Mouse (Mus musculus) left cerebral cortex, postnatal 4 days (tissue): ENCODE results near the gene Hes2. TPM values are rescaled to one million over a fixed set of nuclear protein-coding genes. Genes with fewer than 3 reads are reported as not detected.

ENCODE experiments used
- DNase-seq: peaks from one replicate; pipeline ENCODE4 v3.0.0-alpha.2; 2022
- intact Hi-C: fragments of 180-260 bp; cut with DNase I; formaldehyde crosslinking; loops from one replicate; pipeline ENCODE4 v1.15.1; 2025
- total RNA-seq, 2 experiments: library from RNA; stranded (reverse); gene quantifications; 2 replicates each; pipeline ENCODE4 v1.2.3; 2021

Gene Hes2
- total RNA-seq, 2 experiments from 2014 or later: not detected

GRCm38 (mm10) chr4:152182205-152182604, 23.5 kb downstream of the Hes2 start:
- DNase-seq: no peak
- intact Hi-C loops: no loop called here

- intact Hi-C loops: no loop called here
- DNase-seq: no peak
Measured at GRCm38 (mm10) chr4:152184353-152185035, 25.8 kb downstream of the Hes2 start.

DNA sequence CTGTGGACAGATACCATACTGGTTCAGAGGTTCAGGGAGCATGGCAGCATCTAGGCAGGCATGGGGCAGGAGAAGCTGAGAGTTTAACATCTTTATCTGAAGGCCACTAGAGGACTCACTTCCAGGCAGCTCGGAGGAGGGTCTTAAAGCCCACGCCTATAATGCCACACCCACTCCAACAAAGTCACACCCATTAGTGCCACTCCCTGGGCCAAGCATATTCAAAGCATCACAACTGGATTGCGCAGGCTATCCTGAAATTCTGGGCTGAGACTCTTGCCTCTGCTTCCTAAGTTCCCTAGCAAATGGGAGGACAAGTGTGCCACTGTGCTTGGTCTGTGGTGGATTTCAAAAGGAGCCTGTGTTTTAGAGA, 26.5 kb downstream of the Hes2 start:
- DNase-seq: no peak
- intact Hi-C loops: no loop called here

DNA sequence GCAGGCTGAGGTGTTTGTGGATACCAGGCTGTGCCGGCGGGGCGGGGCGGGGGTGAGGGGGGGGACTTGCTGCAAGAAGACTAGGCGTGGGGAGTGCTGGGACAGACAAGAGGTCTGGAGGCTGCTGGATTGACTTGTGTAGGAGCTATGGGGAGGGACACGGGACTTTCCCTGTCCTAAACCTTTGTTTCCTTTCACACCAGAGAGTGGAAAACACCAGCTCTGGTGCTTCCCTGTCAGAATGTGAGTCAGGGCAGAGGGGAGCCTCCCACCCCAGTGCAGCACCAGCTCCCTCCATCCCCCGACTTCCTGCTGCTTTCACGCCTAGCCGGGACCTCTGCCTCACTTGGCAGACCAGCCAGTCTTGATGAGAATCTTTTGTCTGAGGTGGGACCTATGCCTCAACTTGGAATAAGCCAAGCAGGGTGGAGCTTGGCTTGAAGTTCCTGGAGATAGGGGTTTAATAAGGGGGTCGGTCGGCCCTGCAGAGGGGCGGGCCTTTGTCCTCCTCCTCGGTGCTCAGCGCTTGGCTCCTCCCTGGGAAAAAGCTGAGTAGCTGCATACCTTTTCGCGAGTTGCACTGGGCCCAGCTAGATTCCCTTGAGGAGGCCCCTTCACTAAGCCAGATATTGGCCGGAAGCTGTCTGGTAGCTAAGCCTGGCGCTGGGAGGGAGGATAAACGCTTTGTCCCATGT, 27.0 kb downstream of the Hes2 start:
- peak; percentile 26 for DNase-seq
- intact Hi-C loops: no loop called here

GRCm38 (mm10) chr4:152186205-152187082, 27.8 kb downstream of the Hes2 start:
- intact Hi-C loops: no loop called here
- DNase-seq: no peak

- intact Hi-C loops: no loop called here
- DNase-seq: no peak
Measured at GRCm38 (mm10) chr4:152187142-152187541, 28.5 kb downstream of the Hes2 start.

DNA sequence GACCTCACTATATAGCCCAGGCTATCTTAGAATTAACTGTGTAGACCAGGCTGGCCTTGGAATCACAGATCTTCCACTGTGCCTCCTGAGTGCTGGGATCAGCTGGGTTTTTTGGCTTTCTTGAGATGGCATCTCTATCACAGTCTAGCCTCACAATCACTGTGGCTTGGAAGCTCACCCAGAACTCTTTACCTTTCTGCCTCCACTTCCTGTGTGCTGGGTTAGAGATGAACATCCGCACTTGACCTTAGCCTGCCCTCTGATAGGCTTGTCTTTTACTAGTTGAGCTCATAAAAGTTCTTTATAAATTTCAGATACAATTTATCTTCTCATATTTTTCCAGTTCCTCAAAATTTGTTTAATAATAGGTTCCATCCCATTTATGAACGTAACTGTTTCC, 30.0 kb downstream of the Hes2 start:
- intact Hi-C loops: no loop called here
- no peak for DNase-seq

DNA sequence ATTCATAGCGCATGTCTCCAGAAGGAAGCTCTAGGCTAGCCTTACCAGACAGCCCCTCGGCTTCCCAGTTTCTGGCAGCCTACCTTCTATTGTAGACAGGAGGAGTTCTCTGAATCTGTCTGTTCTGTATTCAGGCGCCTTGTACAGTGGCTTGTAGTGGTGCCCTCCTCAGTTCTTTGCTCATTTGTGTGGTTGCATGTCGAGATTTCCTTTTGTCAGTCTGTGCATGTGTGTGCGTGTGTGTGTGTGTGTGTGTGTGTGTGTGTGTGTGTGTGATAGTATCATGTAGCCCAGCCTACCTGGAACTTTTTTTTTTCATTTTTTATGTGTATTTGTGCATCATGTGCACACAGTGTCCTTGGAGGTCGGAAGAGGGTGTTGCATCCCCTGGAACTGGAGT, 30.4 kb downstream of the Hes2 start:
- no peak for DNase-seq
- intact Hi-C loops: no loop called here

- DNase-seq: no peak
- intact Hi-C loops: no loop called here
Measured at GRCm38 (mm10) chr4:152189691-152190090, 31.0 kb downstream of the Hes2 start.

DNA sequence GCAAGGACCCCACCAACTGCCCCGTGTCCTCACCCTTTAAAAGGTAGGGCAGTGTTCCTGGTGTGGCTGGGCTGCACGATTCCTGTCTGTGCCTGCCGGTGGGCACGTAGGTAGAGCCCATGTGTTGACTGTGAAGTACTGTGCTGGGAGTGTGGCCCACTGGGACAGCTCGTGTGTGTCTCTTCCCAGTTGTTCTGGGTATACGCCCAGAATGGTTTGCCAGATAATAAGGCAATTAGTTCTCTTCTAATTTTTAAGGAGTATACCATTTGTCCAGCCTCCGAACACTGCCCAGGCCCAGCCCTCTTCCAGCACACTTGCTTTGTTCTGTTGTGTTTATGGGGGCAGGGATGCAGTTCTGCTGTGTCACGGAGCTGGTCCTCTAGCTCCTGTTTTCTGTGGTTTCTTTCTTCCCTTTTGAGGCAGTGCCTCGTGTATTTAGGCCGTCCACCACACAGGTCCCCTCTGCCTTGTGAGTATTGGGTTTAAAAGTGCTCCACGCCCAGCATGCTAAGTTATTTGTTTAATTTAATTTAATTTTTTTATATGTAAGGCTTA, 31.5 kb downstream of the Hes2 start:
- DNase-seq: no peak
- intact Hi-C loops: no loop called here

DNA sequence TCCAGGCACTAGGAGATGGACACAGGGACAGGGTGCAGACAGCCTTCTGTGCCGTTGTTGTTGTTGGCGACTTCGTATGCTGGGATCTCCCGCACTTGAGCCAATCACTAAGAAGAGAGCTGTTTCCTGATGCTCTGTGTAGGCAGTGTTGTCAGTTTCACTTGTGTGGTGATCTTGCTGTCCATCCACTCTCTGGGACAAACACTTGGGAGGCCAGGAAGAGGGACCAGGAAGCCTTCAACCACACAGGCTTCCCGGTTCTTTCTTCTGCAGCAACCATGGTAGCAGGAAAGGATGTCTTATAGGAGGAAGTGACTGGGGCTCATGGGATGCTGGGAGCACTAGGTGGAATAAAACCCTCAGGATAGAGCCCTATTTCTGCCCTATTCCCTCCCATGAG, 32.0 kb downstream of the Hes2 start:
- DNase-seq: no peak
- intact Hi-C loops: no loop called here

- intact Hi-C loops: no loop called here
Measured at GRCm38 (mm10) chr4:152192569-152192968, 33.9 kb downstream of the Hes2 start.

DNA sequence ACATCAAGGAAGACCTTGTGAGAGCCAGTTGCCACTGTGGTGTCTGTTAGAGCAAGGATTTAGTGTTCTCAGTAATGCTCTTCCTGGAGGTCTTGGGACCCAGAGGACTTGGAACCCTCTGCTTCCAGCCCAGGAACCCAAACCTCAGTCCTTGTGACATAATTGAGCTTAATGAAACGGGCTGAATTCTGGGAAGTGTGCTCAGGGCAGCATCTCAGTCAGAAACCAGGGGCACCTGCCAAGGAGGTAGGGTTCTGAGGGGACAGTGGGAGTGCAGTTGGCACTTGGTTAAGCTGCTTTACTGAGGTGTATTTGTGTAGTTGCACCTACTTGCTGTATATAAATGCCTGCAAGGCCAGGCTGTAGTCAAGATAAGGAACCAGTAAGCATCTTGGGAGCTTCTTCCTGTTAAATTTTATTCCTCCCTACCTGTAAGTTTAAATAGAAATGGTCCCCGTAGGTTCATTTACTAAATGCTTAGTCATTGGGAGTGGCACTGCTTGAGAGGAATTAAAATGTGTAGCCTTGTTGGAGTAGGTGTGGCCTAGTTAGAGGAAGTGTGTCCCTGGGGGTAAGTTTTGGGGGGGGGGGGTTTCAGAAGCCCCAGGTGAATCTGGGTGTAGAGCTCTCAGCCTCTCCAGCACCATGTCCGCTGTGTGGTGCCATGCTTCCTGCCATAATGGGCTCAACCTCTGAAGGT, 36.0 kb downstream of the Hes2 start:
- intact Hi-C loops: no loop called here
- DNase-seq: peak; percentile 20

More at GRCm38 (mm10) chr4:152192569-152192968, 33.9 kb downstream of the Hes2 start:
- no peak for DNase-seq

GRCm38 (mm10) chr4:152196276-152196675, 37.6 kb downstream of the Hes2 start:
- no peak for DNase-seq
- intact Hi-C loops: no loop called here

- intact Hi-C loops: no loop called here
- no peak for DNase-seq
Measured at GRCm38 (mm10) chr4:152197545-152197944, 38.9 kb downstream of the Hes2 start.

GRCm38 (mm10) chr4:152199617-152200016, 41.0 kb downstream of the Hes2 start:
- DNase-seq: no peak
- intact Hi-C loops: no loop called here

- intact Hi-C loops: no loop called here
- no peak for DNase-seq
Measured at GRCm38 (mm10) chr4:152201492-152201891, 42.8 kb downstream of the Hes2 start.

GRCm38 (mm10) chr4:152202418-152202817, 43.8 kb downstream of the Hes2 start:
- no peak for DNase-seq
- intact Hi-C loops: no loop called here

- no peak for DNase-seq
- intact Hi-C loops: no loop called here
Measured at GRCm38 (mm10) chr4:152202905-152203304, 44.2 kb downstream of the Hes2 start.

- no peak for DNase-seq
- intact Hi-C loops: no loop called here
Measured at GRCm38 (mm10) chr4:152204663-152205062, 46.0 kb downstream of the Hes2 start.

GRCm38 (mm10) chr4:152206199-152206598, 47.5 kb downstream of the Hes2 start:
- DNase-seq: no peak
- intact Hi-C loops: no loop called here
